ENCODE assay signal across 12 mouse cellular contexts in the genomic region with DNA sequence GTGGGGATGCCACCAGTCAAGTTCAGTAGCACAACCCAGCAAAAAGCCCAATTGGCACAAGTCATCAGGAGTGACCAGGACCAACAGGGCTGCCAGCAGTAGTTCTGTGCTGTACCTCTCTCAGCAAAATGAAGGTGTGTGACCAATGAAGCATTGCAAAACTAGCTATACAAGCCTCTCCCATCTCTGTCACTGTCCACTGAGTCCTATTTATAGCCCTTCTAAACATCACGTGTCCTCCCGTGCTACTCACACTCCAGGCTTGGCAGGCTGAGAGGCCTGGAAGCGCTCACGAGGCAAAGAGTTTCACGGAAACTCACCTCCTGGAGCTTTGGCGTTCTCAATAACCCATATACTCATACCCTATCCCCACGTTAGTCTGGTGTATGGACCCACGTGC. TPM values are rescaled to one million over a fixed set of nuclear protein-coding genes. Genes with fewer than 3 reads are reported as not detected.
DNase-seq lines count a peak whose midpoint lies in the region; ATAC-seq and TF ChIP-seq lines count a peak whose summit lies in the region.
"Had no signal": no experiment of that assay in that cellular context is flagged by ENCODE, and none has a peak within 500 bp of the region (broad histone marks: within the 10 kb centered on the region; RNA-seq: fewer than 3 reads in every experiment).

No protein-coding gene starts in this region.

- no peak overlapping the region for H3K27ac ChIP-seq in stomach, postnatal 0 days (replicated peaks)
- H3K27ac ChIP-seq: embryonic facial prominence, embryonic 12.5 days had no signal

- no peaks in the 10 kb centered on the region for H3K9me3 ChIP-seq in stomach, postnatal 0 days (ENCODE audit: control insufficient read depth, low read length)
- H3K9me3 ChIP-seq: embryonic facial prominence, embryonic 12.5 days had no signal

- H3K36me3 ChIP-seq in stomach, postnatal 0 days (ENCODE audit: control insufficient read depth, insufficient read depth, low read length), result no peaks in the 10 kb centered on the region
- H3K36me3 ChIP-seq: embryonic facial prominence, embryonic 12.5 days had no signal

- peak; percentile 94 for DNase-seq in heart, adult 11 months
- DNase-seq in heart, postnatal 25 days (ENCODE audit: low spot score), result no peak
- peak; percentile 35 to 62 for DNase-seq in adrenal gland, postnatal 36 days
- DNase-seq in heart, postnatal 10 days, result peak; percentile 69 to 70
- DNase-seq in kidney, postnatal 14 days, result peak; percentile 42
- DNase-seq in spleen, postnatal 36 days (ENCODE audit: low spot score in 2 of 2), result no peak
- DNase-seq in thymus, postnatal 25 days, result no peak
- DNase-seq in stomach, postnatal 0 days (ENCODE audit: low spot score), result no peak

- ATAC-seq in stomach, postnatal 0 days (ENCODE audit: low FRiP score, low TSS enrichment), result no peak
- ATAC-seq: CD4-positive, CD25-positive, alpha-beta regulatory T cell, adult 4 months; hindbrain, embryonic 16.5 days had no signal

- WGBS in stomach, postnatal 0 days, result 71% methylated on average over 8 of the region's 8 CpGs

- H3K4me1 ChIP-seq in stomach, postnatal 0 days (replicated peaks; ENCODE audit: control insufficient read depth, insufficient read depth), result no peaks in the 10 kb centered on the region
- H3K4me1 ChIP-seq: embryonic facial prominence, embryonic 12.5 days had no signal

- no peak for TF ChIP-seq CTCF in stomach, postnatal 0 days (IDR thresholded peaks at IDR 0.05; ENCODE audit: low read depth)

- no peaks in the 10 kb centered on the region for H3K27me3 ChIP-seq in stomach, postnatal 0 days (ENCODE audit: control insufficient read depth, insufficient read depth, low read length)
- H3K27me3 ChIP-seq: embryonic facial prominence, embryonic 12.5 days had no signal

- H3K9ac ChIP-seq in stomach, postnatal 0 days (ENCODE audit: low read length), result no peak overlapping the region
- H3K9ac ChIP-seq: embryonic facial prominence, embryonic 12.5 days had no signal

- intact Hi-C loops in heart, postnatal 25 days (cut with DNase I), result no loop called here
- intact Hi-C loops in heart, postnatal 10 days (cut with DNase I), result loop anchor here (5.0 kb wide), 1 partner anchor 65 kb away; the partner anchor contains the start of gene Oxct1

- no peak overlapping the region for H3K4me3 ChIP-seq in stomach, postnatal 0 days (ENCODE audit: low read depth, low read length)
- H3K4me3 ChIP-seq: embryonic facial prominence, embryonic 12.5 days; myocyte had no signal

- no peak overlapping the region for H3K4me2 ChIP-seq in stomach, postnatal 0 days (replicated peaks; ENCODE audit: low read depth)
- H3K4me2 ChIP-seq: embryonic facial prominence, embryonic 12.5 days had no signal

- TF ChIP-seq EP300 in stomach, postnatal 0 days (optimal IDR thresholded peaks at IDR 0.05), result no peak

RNA-seq across cellular contexts. Expression of gene Fbxo4, which starts 17.1 kb away (rescaled TPM):
- 1 to 10 TPM; 6.5 to 8.6 TPM for total RNA-seq in heart, postnatal 25 days (2021)
- 10 to 100 TPM; 17.0 to 27.6 TPM for total RNA-seq in adrenal gland, postnatal 36 days (2021)
- 10 to 100 TPM; 10.4 to 13.3 TPM for total RNA-seq in heart, postnatal 10 days (2021)
- polyA plus RNA-seq in stomach, postnatal 0 days (2015; fragmentation: Nextera tagmentation; extraction: Ambion mirVana), result 17.3 and 19.0 TPM in 2 replicates

RNA-seq across cellular contexts. Expression of gene AW549877, which starts 33.3 kb away (rescaled TPM):
- 10 to 100 TPM; 22.9 to 25.3 TPM for total RNA-seq in heart, postnatal 25 days (2021)
- total RNA-seq in adrenal gland, postnatal 36 days (2021), result 10 to 100 TPM; 53.3 to 57.5 TPM
- 10 to 100 TPM; 24.7 to 25.4 TPM for total RNA-seq in heart, postnatal 10 days (2021)
- polyA plus RNA-seq in stomach, postnatal 0 days (2015; fragmentation: Nextera tagmentation; extraction: Ambion mirVana), result 10.9 and 11.5 TPM in 2 replicates

Comparison
In these comparisons a context has a peak if more than half of its experiments do, and no peak if none do; other contexts are left out.
1. DNase-seq: peak in heart, adult 11 months (single experiment), adrenal gland, postnatal 36 days (2 of 2), heart, postnatal 10 days (2 of 2) and kidney, postnatal 14 days (single experiment); none in heart, postnatal 25 days (single experiment), spleen, postnatal 36 days (0 of 2), thymus, postnatal 25 days (single experiment) and stomach, postnatal 0 days (single experiment).